Mouse (Mus musculus): ENCODE data around the gene Khdc1a. TPM values are rescaled to one million over a fixed set of nuclear protein-coding genes. Genes with fewer than 3 reads are reported as not detected.

Khdc1a gene
- 0.04 TPM in 1 of 2 replicates, not detected in the other for polyA plus RNA-seq (2012; rRNA removed)

DNA sequence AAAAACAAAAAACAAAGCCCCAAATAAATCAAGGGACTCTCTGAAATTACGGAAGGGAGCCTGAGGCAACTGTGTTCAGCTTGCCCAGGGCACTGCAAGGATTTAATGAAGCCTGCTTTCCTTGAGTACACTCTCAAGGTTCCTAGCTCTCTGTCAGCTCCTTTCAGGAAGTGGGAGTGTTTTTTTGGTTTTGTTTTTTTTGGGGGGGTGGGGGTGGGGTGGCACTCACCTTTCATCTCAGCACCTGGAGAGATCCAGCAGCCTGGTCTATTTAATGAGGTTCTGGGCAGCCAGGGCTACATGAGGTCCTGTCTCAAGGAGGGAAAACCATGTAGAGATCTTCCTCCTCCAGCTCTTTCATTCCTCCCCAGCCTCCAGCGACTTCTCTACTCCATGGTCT lies at the start of gene Khdc1a:
Gene Khdc1a (plus strand): TSS at position 301 of the 400 bp plus-strand sequence.

DNA sequence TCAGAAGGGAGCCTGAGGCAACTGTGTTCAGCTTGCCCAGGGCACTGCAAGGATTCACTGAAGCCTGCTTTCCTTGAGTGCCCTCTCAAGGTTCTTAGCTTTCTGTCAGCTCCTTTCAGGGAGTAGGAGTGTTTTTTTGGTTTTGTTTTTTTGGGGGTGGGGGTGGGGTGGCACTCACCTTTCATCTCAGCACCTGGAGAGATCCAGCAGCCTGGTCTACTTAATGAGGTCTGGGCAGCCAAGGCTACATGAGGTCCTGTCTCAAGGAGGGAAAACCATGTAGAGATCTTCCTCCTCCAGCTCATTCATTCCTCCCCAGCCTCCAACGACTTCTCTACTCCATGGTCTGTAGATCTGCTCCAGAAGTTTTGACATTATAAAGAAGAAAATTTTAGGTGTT lies 18.6 kb downstream of the Khdc1a start, which contains the start of gene Khdc1c:
Gene Khdc1c (plus strand): TSS at position 301 of the 400 bp plus-strand sequence.

DNA sequence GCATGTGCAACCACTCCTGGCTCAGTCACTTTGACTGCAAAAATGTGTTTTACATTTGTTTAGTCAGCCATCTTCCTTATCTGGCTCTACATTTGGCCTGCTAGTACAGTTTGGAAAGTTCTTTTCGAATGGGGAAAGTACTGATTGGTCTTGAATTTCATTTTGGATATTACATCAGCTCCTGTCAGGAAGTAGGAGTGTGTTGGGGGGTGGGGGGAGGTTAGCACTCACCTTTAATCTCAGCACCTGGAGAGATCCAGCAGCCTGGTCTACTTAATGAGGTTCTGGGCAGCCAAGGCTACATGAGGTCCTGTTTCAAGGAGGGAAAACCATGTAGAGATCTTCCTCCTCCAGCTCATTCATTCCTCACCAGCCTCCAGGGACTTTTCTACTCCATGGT lies 33.8 kb downstream of the Khdc1a start, which contains the start of gene Khdc1b:
Gene Khdc1b (plus strand): TSS at position 301 of the 400 bp plus-strand sequence.

Other genes with a start within 250 kb of the Khdc1a start
- gene Tmem14a, start 131.1 kb upstream of the Khdc1a start, polyA plus RNA-seq (2012; rRNA removed): 1.4 and 1.5 TPM in 2 replicates
- 2.9 and 4.6 TPM in 2 replicates for gene Gsta3, start 109.1 kb upstream of the Khdc1a start, polyA plus RNA-seq (2012; rRNA removed)
- not detected in 2 replicates for gene Khdc1c, start 18.7 kb downstream of the Khdc1a start, polyA plus RNA-seq (2012; rRNA removed)
- gene Khdc1b, start 33.9 kb downstream of the Khdc1a start, polyA plus RNA-seq (2012; rRNA removed): not detected in 2 replicates